Mouse (Mus musculus) yolk sac, embryonic 10.5 days (tissue): Measurements from ENCODE around the gene Mapre1.
A peak's percentile ranks its signal among the peaks of the same experiment; 100 is the strongest.

Experiments used
- DNase-seq: peaks from one replicate; pipeline ENCODE4 v3.0.0-alpha.2; 2017; ENCODE audit warnings: low spot score

The Mapre1 gene

DNA sequence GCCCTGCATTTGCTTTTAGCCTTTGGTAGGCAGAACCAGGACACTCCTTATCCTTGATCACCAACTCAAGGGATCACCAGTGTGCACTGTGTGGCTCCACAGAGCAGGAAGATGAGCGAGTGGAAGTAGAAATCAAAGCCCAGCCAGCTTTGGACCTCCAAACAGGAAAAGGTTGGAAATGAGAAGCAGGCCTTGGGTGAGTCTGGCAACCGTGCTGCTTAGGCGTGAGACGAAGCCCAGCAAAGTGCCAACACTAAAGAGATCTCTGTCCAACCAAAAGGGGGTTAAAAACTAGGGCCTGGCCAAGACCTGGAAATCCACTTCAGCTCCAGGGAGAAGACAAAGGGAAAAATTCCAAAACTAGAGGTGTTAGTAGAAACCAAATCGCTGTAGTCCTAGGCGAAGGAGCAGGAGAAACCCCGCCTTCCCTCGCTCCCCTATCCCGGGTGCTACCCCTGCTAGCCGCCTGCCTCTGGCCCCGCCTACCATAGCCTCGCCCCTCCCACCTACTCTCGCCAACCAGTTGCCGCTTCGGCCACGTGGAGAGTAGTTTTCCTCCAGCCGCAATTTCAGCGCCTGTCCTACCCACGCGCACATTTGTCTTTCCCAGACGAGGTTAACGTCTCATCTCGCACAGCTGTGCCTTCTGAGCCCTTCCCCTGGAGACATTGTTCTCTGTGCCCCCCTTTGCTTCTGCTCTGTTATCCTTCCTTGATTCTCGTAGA is 37.7 kb downstream of the Mapre1 start:
- DNase-seq = peak; percentile 72

DNA sequence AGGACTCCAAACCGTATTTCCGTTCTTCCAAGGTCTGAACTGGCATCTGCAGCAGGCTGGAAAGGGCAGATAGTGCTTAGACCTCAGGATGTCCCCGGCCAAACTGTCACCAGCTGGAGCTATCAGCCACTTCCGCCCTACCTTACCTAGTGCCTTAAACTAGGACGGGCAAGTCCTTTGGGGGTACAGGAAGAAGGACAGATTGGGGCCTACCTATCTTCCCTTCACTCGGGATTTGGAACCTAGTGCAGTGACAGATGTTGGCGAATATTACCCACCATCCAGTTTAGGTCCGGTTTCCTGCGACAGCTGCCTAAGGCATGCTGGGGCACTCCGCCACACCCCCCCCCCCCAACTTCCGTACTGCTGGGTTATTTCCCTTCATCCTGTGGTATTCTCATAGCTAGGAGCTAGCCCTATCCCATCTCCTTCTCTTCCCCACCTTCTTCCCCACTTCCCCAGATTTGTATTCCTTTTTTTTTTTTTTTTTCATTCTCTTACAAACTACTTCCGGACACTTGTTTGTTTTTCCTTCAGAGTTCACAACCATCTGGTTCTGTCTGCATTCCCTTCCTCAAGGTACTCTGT is 38.4 kb downstream of the Mapre1 start, which contains the start of gene Efcab8:
TSS of gene Efcab8 (plus strand) at position 538 of the 588 bp plus-strand sequence.
- no peak for DNase-seq

DNA sequence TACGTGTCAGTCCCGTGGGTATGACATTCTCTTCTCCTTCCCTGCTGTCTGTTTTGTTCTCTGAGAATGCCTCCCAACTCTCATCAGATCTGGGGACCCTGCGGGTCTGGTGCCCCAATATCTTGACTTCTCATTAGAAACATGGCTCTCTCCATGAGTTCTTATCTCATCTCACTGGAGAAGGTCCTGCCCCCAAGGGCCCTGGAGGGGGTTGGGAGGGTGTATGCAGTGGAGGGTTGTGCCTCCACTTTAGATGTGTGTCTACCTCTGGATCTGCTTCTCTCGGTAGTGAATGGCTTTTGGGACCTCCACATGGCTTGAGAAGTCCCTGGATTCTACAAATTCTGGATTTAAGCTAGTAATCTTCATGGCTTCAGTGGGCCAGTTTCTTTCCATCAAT is 40.1 kb downstream of the Mapre1 start:
- no peak for DNase-seq

DNA sequence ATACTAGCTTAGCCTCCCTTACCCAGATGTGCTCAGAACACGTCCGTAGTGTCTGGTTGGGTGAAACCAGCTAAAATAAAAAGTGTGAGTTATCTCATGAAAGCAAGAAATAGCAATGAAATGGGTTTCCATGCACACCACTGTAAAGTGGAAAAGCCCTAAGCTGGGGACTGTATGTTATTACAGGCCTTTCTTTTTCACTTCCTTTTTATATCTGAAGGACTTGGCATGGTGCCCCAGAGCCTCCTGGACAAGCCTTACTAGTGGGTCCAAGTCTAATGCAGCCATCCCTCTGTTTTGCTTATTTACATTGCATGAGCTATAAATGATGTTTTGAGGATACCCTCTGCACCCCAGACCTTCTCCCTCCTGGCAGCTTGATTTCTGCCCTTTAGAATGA is 43.6 kb downstream of the Mapre1 start:
- no peak for DNase-seq

DNA sequence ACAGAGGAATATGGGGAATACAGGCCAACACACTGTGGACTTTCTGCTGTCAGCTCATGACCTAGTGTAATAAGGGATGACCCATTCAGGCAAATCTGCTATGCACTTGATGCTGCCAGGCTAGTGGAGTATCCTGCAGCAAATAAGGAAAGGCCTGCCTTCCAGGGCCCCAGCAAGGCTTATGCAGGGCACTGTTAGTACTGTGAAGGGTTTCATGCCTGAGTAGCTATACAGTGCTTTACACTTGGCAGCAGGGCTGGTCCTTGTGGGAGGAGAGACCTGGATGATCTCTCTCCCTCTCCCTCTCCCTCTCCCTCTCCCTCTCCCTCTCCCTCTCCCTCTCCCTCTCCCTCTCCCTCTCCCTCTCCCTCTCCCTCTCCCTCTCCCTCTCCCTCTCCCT is 52.3 kb downstream of the Mapre1 start:
- DNase-seq = no peak

DNA sequence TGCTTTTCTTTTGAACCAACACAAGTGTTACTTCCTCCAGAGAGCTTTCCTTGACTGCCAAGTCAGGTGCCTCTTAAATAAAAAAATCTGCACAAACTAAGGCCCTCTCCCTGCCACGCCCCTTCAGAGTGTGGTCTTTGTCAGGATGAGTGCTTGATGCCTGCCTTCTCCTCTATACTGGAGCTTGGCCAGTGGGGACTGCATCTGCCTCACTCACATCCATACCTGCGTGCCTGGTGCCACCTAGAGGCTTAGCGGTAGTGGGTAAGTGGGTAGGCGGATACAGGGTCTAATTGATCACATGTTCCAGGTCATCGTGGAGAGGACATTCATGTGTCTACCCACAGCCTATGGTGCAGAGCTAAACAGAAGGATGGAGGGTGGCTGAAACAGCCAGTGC is 54.0 kb downstream of the Mapre1 start:
- no peak for DNase-seq

DNA sequence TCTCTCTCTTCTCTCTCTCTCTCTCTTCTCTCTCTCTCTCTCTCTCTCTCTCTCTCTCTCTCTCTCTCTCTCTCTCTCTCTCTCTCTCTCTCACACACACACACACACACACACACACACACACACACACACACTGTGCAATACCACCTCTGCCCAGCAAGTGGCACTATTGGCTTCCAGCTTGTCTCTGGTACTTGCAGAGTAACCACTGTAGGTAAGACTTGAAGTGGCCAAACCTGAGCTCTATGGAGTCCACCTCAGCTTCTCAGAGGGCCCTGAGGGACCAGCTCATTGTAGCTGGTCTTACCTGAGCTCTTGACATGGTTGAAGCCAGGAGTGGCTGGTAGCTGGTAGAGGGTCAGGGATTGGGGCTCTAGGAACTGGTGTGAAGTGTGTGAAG is 66.4 kb downstream of the Mapre1 start:
- peak; percentile 8 for DNase-seq

DNA sequence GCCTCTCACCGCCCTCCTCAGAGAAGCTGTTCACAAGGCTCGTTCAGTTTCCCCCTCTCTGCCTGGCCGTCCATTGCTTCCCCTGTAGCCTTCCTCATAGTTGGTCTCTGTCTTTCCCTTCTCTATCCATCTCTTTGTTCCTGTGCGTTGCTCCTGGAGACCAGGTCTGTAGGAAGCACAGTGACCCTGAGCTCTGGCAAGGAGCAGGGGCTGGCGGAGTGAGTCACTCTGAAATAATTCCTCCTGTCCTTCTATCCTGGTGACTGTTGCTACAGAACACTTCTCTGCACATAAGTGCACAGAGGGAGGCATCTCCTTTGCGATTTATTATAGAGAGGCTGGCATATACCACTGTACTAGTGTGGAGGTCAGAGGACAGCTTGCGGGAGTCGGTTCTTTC is 67.1 kb downstream of the Mapre1 start:
- no peak for DNase-seq

DNA sequence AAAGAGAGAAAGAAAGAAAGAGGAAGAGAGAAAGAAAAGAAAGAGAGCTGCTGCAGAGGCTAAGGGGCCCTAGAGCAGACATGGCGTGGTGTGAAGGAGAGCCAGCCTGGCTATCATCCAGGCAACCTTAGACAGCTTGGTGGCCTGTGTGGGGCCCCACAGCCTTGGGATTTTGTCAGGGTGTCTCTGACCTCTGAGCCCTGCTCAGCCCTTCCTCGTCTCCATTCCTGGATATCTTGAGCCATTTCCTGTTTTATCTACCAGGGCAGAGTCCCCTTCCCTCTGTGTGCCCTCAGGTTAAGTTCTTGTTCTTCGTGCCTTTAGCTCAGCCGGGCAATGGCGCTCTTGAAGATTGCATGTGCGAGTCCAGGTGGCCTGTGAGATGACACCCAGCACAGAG is 67.8 kb downstream of the Mapre1 start:
- DNase-seq = no peak

DNA sequence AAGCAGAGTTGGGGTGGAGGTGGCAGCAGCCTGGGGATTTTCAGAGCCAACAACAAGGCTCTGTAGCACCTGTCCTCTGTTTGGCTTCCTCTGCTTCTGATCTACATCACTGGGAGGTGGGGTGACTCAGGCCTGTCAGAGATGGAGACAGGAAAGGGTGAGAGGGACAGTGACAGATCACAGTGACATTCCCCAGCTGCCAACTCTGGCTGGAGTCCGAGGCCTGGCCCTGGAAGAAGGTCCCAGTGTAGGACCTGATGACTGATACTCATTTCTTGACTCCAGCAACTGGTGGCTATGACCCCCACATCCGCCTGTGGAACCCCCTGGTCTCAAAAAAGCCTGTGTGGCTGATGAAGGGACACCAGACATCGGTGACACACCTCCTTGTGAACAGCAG is 68.8 kb downstream of the Mapre1 start:
- DNase-seq = no peak

DNA sequence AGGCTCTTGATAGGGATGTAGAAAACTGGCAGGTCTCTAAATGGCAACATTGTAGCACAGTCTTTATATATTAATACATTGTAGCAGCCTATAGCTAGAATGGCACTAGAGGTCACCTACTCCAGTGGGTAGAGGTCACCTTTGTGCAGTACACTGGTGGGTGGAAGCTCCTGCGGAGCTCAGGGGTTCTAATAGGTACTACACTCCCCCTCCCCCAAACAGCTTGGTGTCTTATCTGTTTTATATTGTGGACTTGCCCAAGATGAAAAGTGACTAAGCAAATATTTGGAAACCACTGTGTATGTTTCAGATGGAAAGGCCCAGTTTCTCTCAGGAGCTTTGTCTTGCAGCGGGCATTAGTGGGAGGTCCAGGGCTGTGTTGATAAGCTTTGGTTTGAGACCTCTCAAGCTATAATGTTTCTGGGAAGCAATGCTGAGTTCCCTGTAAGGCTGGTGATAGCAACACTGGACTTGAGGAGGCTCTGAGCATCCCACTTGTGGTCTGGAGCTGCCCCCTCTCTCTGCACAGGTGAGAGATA is 81.0 kb downstream of the Mapre1 start:
- DNase-seq = no peak
